Mouse (Mus musculus) heart, embryonic 11.5 days (tissue): ENCODE results near the gene Abcb8. TPM values are rescaled to one million over a fixed set of nuclear protein-coding genes. Genes with fewer than 3 reads are reported as not detected.

ENCODE experiments used
- ATAC-seq: fragments of 200-750 bp; cut with Nextera tagmentation; replicated peaks from 2 replicates; pipeline ENCODE4 v1.8.0; 2017; ENCODE audit warnings: moderate library complexity; ENCODE audit not compliant: insufficient number of reproducible peaks, low FRiP score, low TSS enrichment
- H3K27ac ChIP-seq: fragments of 300-500 bp; sonication (generic); 2 replicates; pipeline ENCODE4 v1.5.1; 2014; ENCODE audit warnings: mild to moderate bottlenecking, low read depth, low read length
- H3K27me3 ChIP-seq: fragments of 300-500 bp; sonication (generic); 2 replicates; pipeline ENCODE4 v1.6.1; 2014; ENCODE audit warnings: mild to moderate bottlenecking, low read length, mixed read lengths; ENCODE audit not compliant: control insufficient read depth, insufficient read depth
- H3K36me3 ChIP-seq: fragments of 300-500 bp; sonication (generic); 2 replicates; pipeline ENCODE4 v1.6.1; 2014; ENCODE audit warnings: mild to moderate bottlenecking, low read length, moderate library complexity, mixed read lengths; ENCODE audit not compliant: control insufficient read depth, insufficient read depth
- H3K4me1 ChIP-seq: fragments of 300-500 bp; sonication (generic); 2 replicates; pipeline ENCODE4 v1.6.1; 2014; ENCODE audit warnings: low read length; ENCODE audit not compliant: control insufficient read depth, insufficient read depth
- H3K4me2 ChIP-seq: fragments of 300-500 bp; sonication (generic); 2 replicates; pipeline ENCODE4 v1.6.1; 2014; ENCODE audit warnings: mild to moderate bottlenecking, moderate library complexity
- H3K4me3 ChIP-seq: fragments of 300-500 bp; sonication (generic); 2 replicates; pipeline ENCODE4 v1.5.1; 2014; ENCODE audit warnings: low read depth, low read length
- H3K9ac ChIP-seq: fragments of 300-500 bp; sonication (generic); 2 replicates; pipeline ENCODE4 v1.6.1; 2014; ENCODE audit warnings: mild to moderate bottlenecking, low read depth, low read length, moderate library complexity
- H3K9me3 ChIP-seq: fragments of 300-500 bp; sonication (generic); replicated peaks from 2 replicates; pipeline ENCODE4 v1.6.1; 2016; ENCODE audit warnings: low read length; ENCODE audit not compliant: control insufficient read depth
- WGBS: fragments of 180-500 bp; shearing (Covaris S2); extraction: QIAGEN DNeasy Blood & Tissue Kit; methylation state at CpG from one replicate; pipeline ENCODE4 v1.1.7; 2014; ENCODE audit not compliant: insufficient replicate concordance; 5-methylcytosine and 5-hydroxymethylcytosine counted together
- polyA plus RNA-seq: library from polyadenylated mRNA; unstranded; fragments of >200 nt; fragmentation: Nextera tagmentation; extraction: Ambion mirVana; gene quantifications from 2 replicates; pipeline ENCODE4 v1.2.1, GENCODE M21; 2014

Gene Abcb8
- polyA plus RNA-seq, 1 experiment from 2014 or later, result 44.6 TPM

DNA sequence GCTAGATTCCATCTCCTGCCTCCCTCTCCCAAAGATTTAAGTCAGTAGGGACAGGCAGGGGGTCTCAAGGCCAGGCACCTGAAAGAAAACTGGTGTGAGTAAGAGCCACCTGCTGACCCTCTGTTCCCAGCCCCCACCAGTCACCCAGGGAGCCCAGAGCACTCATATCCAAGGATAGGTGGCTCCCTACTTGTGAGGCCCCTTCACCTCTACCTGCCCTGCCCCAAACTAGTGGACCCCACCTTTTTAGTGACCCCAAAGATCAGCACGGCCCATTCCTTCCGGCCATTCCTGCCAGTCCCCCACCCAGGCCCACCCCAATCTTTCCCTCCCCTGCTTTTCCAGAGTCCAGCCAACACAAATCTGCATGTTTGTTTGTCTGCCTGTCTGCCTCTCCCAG lies 30.0 kb upstream of the Abcb8 start:
- Histone ChIP-seq H3K36me3 (no peaks in the 10 kb centered on the region; the same call in 1 of the 2 replicates), H3K4me1 (peaks cover 12% of the 10 kb centered on the region), H3K4me3 (no peak overlapping the region), H3K27ac (no peak overlapping the region), H3K9ac (no peak overlapping the region), H3K27me3 (no peaks in the 10 kb centered on the region), H3K9me3 (no peaks in the 10 kb centered on the region), H3K4me2 (no peak overlapping the region)
- 64% methylated on average over 2 of the region's 2 CpGs for WGBS
- ATAC-seq, result no peak

DNA sequence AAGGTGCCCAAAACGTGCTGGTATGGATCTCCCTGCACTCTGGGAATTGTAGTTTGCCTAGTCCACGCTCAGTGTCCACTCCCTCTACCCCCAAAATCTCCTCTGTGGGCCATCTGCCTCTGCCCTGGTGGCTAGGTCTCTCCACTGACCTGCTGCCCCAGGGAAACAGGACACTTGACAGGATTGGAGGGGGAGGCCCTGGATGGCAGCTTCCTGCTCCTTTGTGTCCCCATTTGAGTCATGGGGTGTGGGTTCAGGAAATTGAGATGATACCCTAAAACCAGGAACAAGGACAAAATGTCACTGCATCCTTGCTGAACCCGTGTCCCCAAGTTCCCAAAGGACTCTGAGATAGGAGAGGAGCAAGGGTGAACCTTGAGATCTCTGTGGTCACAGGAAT lies 29.4 kb upstream of the Abcb8 start:
- no peak overlapping the region for H3K9ac ChIP-seq
- ATAC-seq, result no peak

DNA sequence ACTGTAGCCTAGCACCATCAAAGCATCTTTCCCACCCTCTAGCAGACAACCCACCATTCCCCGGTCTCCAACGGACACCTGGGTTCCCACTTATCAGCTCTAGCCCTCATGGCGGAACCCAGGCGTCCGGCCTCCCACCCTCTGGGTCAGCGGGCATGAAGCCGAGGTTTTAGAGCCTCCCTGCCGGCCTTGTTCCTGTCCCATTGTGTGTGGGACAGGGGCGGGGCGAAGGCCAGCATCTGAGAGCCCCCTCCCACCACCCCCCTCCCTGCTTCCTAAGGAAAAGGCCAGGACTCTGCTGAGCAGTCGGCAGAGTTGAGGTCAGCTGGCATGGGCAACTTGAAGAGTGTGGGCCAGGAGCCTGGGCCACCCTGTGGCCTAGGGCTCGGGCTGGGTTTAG lies 29.0 kb upstream of the Abcb8 start, which contains the start of gene Nos3:
TSS of gene Nos3 (plus strand) at position 303 of the 400 bp plus-strand sequence.
- H3K4me3 ChIP-seq, result peak within 1 kb of the TSS; percentile 37
- 48% methylated on average over 12 of the region's 12 CpGs for WGBS
- H3K4me2 ChIP-seq, result peak within 1 kb of the TSS; percentile 58
- peak within 1 kb of the TSS; percentile 82 for H3K27ac ChIP-seq
- peak within 1 kb of the TSS; percentile 58 for H3K9ac ChIP-seq
- no peaks in the 10 kb centered on the region for H3K27me3 ChIP-seq
- peaks cover 12% of the 10 kb centered on the region for H3K4me1 ChIP-seq
- peak; percentile 25; the same call in 1 of the 2 replicates for ATAC-seq
- H3K36me3 ChIP-seq, result no peaks in the 10 kb centered on the region; the same call in 1 of the 2 replicates
- H3K9me3 ChIP-seq, result no peaks in the 10 kb centered on the region

More for the DNA sequence above, 29.4 kb upstream of the Abcb8 start:
- Histone ChIP-seq H3K4me1 (peaks cover 12% of the 10 kb centered on the region), H3K36me3 (no peaks in the 10 kb centered on the region; the same call in 1 of the 2 replicates), H3K27me3 (no peaks in the 10 kb centered on the region), H3K4me3 (no peak overlapping the region), H3K27ac (no peak overlapping the region), H3K9me3 (no peaks in the 10 kb centered on the region), H3K4me2 (no peak overlapping the region)
- 59% methylated on average over 3 of the region's 3 CpGs for WGBS

DNA sequence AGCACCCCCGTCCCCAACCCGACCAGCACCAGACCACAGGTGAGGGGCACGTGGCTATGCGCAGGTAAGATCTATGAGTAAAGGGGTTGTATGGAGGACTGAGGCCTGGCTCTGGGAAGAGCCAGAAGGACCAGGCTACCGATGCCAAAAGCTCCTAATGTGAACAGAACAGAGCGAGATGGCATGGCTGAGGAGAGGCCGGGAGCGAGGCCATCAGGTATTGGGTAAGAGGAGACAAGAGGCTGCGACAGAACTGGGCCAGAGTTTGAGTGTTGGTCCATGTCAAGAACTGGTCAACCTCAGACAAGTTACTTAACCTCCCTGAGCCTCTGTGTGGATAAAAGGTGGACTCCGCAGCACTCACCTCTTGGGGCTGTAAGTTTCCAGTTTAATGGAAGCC lies 28.5 kb upstream of the Abcb8 start:
- Histone ChIP-seq H3K27ac (peak overlapping the region; percentile 82), H3K9me3 (no peaks in the 10 kb centered on the region), H3K4me3 (peak overlapping the region; percentile 37), H3K4me2 (peak overlapping the region; percentile 58), H3K36me3 (no peaks in the 10 kb centered on the region; the same call in 1 of the 2 replicates), H3K4me1 (peaks cover 12% of the 10 kb centered on the region), H3K27me3 (no peaks in the 10 kb centered on the region), H3K9ac (peak overlapping the region; percentile 58)
- ATAC-seq, result no peak
- 68% methylated on average over 10 of the region's 10 CpGs for WGBS

DNA sequence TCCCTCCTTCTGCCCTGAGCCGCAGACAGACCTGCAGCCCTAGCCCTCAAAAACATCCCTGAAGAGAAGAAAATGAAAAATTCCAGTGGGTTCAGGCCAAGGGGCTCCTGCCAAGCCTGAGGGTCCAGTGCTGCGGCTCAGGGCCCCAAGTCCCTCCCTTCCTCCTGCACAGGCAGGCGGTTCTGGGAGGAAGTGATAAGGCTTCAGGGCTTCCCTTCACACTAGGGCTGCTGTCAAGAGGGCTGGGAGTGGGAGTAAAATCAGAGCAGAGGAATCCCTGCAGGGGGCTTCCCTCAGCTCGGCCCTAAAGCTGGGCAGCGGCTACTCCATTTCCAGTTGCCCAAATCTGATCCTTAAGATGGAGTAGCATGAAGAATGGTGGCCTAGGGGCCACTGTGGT lies 27.9 kb upstream of the Abcb8 start:
- Histone ChIP-seq H3K4me3 (peak overlapping the region; percentile 37), H3K9me3 (no peaks in the 10 kb centered on the region), H3K36me3 (no peaks in the 10 kb centered on the region; the same call in 1 of the 2 replicates), H3K9ac (peak overlapping the region; percentile 58), H3K4me1 (peaks cover 12% of the 10 kb centered on the region), H3K27ac (peak overlapping the region; percentile 82), H3K27me3 (no peaks in the 10 kb centered on the region), H3K4me2 (peak overlapping the region; percentile 58)
- WGBS, result 13% methylated on average over 5 of the region's 5 CpGs
- ATAC-seq, result peak; percentile 44; the same call in 1 of the 2 replicates

DNA sequence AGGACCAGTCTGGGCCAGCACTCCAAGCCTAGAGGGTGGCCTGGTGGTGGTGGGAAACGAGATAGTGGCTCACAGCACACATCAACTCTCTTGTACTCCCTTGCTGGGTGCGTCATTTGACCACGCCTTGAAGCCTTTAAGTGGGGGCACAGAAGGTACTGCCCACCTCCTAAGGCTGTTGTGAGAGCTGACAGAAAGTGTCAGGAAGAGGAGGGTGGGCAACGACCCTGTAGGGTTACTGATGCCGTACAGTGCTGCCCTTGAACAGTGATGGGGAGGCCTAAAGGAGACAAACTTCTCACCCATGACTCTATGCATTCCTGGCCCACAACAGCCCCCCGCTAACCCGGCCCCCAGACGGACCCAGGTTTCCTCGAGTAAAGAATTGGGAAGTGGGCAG lies 27.0 kb upstream of the Abcb8 start:
- Histone ChIP-seq H3K9ac (no peak overlapping the region), H3K4me3 (peak overlapping the region; percentile 37), H3K4me2 (peak overlapping the region; percentile 58), H3K9me3 (no peaks in the 10 kb centered on the region), H3K27me3 (no peaks in the 10 kb centered on the region), H3K27ac (no peak overlapping the region), H3K4me1 (peaks cover 8% of the 10 kb centered on the region), H3K36me3 (no peaks in the 10 kb centered on the region; the same call in 1 of the 2 replicates)
- WGBS, result 73% methylated on average over 9 of the region's 9 CpGs
- no peak for ATAC-seq

DNA sequence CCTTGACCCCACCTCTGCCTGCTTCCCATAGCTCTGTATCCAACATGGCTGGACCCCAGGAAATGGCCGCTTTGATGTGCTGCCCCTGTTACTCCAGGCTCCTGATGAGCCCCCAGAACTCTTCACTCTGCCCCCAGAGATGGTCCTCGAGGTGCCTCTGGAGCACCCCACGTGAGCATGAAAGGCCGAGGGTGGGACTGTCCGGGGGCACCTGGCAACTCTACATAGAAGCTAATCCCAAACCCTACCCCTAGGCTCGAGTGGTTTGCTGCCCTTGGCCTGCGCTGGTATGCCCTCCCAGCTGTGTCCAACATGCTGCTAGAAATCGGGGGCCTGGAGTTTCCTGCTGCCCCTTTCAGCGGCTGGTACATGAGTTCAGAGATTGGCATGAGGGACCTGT lies 23.7 kb upstream of the Abcb8 start:
- ATAC-seq, result no peak
- Histone ChIP-seq H3K27me3 (no peaks in the 10 kb centered on the region), H3K27ac (no peak overlapping the region), H3K36me3 (no peaks in the 10 kb centered on the region; the same call in 1 of the 2 replicates), H3K4me2 (no peak overlapping the region), H3K9ac (no peak overlapping the region), H3K9me3 (no peaks in the 10 kb centered on the region), H3K4me3 (no peak overlapping the region), H3K4me1 (peaks cover 10% of the 10 kb centered on the region)
- WGBS, result 84% methylated on average over 9 of the region's 9 CpGs

DNA sequence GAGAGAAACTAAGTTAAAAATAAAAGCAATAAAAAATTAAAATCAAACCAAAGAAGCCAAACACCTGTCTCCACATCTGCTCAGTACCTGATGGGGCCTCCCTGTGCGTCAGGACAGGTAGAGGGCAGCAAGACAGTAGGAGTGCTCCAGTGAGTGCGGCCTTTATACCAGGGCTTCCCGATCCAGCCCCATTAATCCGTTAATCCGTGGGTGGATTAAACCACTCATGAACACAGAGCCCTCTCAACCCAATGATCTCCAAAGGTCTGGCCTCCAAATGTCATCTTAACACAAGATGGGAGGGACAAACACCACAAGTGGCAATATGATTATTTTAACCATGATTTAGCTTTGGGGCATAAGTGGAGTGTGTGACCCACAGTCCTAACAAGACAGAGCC lies 19.7 kb upstream of the Abcb8 start:
- Histone ChIP-seq H3K36me3 (no peaks in the 10 kb centered on the region), H3K27me3 (no peaks in the 10 kb centered on the region), H3K9me3 (no peaks in the 10 kb centered on the region), H3K4me3 (no peak overlapping the region), H3K9ac (no peak overlapping the region), H3K4me1 (peaks cover 2% of the 10 kb centered on the region), H3K27ac (no peak overlapping the region), H3K4me2 (no peak overlapping the region)
- no peak for ATAC-seq
- WGBS, result 72% methylated on average over 5 of the region's 5 CpGs

DNA sequence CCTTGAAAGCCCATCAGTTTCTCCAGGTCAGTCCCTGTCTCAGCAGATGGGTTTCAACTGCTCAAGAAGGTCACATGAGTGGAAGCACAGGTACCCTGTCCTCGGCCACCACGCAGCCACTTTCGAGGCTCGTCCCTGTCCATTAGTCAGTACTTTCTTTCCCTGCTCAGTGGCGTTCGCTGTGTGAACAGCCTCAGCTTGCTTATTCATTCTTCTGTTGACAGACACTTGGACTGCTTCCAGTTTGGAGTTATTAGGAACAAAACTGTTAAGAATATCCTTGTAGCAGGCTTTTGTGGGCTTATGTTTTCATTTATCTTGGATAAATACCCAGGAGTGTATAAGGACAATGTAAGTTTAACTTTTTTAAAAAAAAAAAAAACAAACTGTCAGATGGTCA lies 19.2 kb upstream of the Abcb8 start:
- Histone ChIP-seq H3K4me1 (peaks cover 2% of the 10 kb centered on the region), H3K27ac (no peak overlapping the region), H3K4me3 (no peak overlapping the region), H3K4me2 (no peak overlapping the region), H3K9me3 (no peaks in the 10 kb centered on the region), H3K27me3 (no peaks in the 10 kb centered on the region), H3K36me3 (no peaks in the 10 kb centered on the region), H3K9ac (no peak overlapping the region)
- 39% methylated on average over 6 of the region's 6 CpGs for WGBS
- no peak for ATAC-seq
